ENCODE assay signal across 8 mouse cellular contexts in genomic region chr1:82292771-82293170, GRCm38 (mm10). TPM values are rescaled to one million over a fixed set of nuclear protein-coding genes. Genes with fewer than 3 reads are reported as not detected.
DNase-seq lines count a peak whose midpoint lies in the region; ATAC-seq lines count a peak whose summit lies in the region.

No protein-coding gene starts in this region.

- H3K9ac ChIP-seq in embryonic facial prominence, embryonic 13.5 days, result peak overlapping the region; percentile 87
- H3K9ac ChIP-seq in limb, embryonic 11.5 days (ENCODE audit: low read length), result no peak overlapping the region
- peak overlapping the region; percentile 83; the same call in 1 of the 2 replicates for H3K9ac ChIP-seq in midbrain, embryonic 12.5 days (replicated peaks)
- H3K9ac ChIP-seq in stomach, embryonic 16.5 days (ENCODE audit: low read length), result peak overlapping the region; percentile 49; the same call in 1 of the 2 replicates

- peak; percentile 39; the same call in 1 of the 2 replicates for ATAC-seq in embryonic facial prominence, embryonic 13.5 days (ENCODE audit: insufficient number of reproducible peaks, insufficient read depth, low FRiP score, low TSS enrichment, low read depth)
- peak; percentile 31 for ATAC-seq in limb, embryonic 11.5 days (ENCODE audit: insufficient number of reproducible peaks, low FRiP score, low TSS enrichment, low read depth)
- peak; percentile 68 for ATAC-seq in midbrain, embryonic 12.5 days (ENCODE audit: low FRiP score, low read depth)
- ATAC-seq in stomach, embryonic 16.5 days (ENCODE audit: insufficient read depth, low FRiP score), result 0 out of 2 replicates have a peak, but pooled peaks have one; percentile 19

- H3K27ac ChIP-seq in embryonic facial prominence, embryonic 13.5 days, result peak overlapping the region; percentile 98
- no peak overlapping the region; the same call in 1 of the 2 replicates for H3K27ac ChIP-seq in limb, embryonic 11.5 days (replicated peaks; ENCODE audit: low read depth, low read length)
- peak overlapping the region; percentile 61 for H3K27ac ChIP-seq in midbrain, embryonic 12.5 days (replicated peaks)
- H3K27ac ChIP-seq in stomach, embryonic 16.5 days (ENCODE audit: low read length), result no peak overlapping the region

- H3K4me3 ChIP-seq in embryonic facial prominence, embryonic 13.5 days, result peak overlapping the region; percentile 71
- H3K4me3 ChIP-seq in limb, embryonic 11.5 days (ENCODE audit: low read depth, low read length), result peak overlapping the region; percentile 20
- peak overlapping the region; percentile 73 for H3K4me3 ChIP-seq in midbrain, embryonic 12.5 days
- H3K4me3 ChIP-seq in stomach, embryonic 16.5 days (replicated peaks; ENCODE audit: low read length), result peak overlapping the region; percentile 75

- peak; percentile 69 for DNase-seq in cerebellum, adult 11 months
- peak; percentile 50 to 58 for DNase-seq in heart, adult 9 months (ENCODE audit: low spot score in 2 of 2)
- peak; percentile 63 for DNase-seq in kidney, adult 18-20 months
- peak; percentile 84 for DNase-seq in limb, embryonic 11.5 days (ENCODE audit: low spot score)
- DNase-seq in spleen, postnatal 10 days (ENCODE audit: low spot score in 2 of 2), result no peak

- peaks cover 36% of the 10 kb centered on the region for H3K4me1 ChIP-seq in embryonic facial prominence, embryonic 13.5 days
- H3K4me1 ChIP-seq in limb, embryonic 11.5 days (ENCODE audit: control insufficient read depth, insufficient read depth, low read length), result peaks cover 14% of the 10 kb centered on the region
- peaks cover 37% of the 10 kb centered on the region for H3K4me1 ChIP-seq in midbrain, embryonic 12.5 days
- H3K4me1 ChIP-seq in stomach, embryonic 16.5 days (ENCODE audit: control insufficient read depth, insufficient read depth, low read length), result peaks cover 25% of the 10 kb centered on the region

- 0% methylated on average over 13 of the region's 13 CpGs for WGBS in embryonic facial prominence, embryonic 13.5 days
- 0% methylated on average over 13 of the region's 13 CpGs for WGBS in limb, embryonic 11.5 days
- WGBS in midbrain, embryonic 12.5 days, result under 1% methylated on average over 13 of the region's 13 CpGs
- 2% methylated on average over 13 of the region's 13 CpGs for WGBS in stomach, embryonic 16.5 days

- H3K36me3 ChIP-seq in embryonic facial prominence, embryonic 13.5 days, result peaks cover 16% of the 10 kb centered on the region
- peaks cover 5% of the 10 kb centered on the region; the same call in 1 of the 2 replicates for H3K36me3 ChIP-seq in limb, embryonic 11.5 days (ENCODE audit: control insufficient read depth, insufficient read depth, low read length)
- H3K36me3 ChIP-seq in midbrain, embryonic 12.5 days, result peaks cover 11% of the 10 kb centered on the region
- no peaks in the 10 kb centered on the region for H3K36me3 ChIP-seq in stomach, embryonic 16.5 days (ENCODE audit: control insufficient read depth, insufficient read depth, low read length)

- no peaks in the 10 kb centered on the region for H3K9me3 ChIP-seq in embryonic facial prominence, embryonic 13.5 days
- no peaks in the 10 kb centered on the region for H3K9me3 ChIP-seq in limb, embryonic 11.5 days (ENCODE audit: control insufficient read depth, low read length)
- H3K9me3 ChIP-seq in midbrain, embryonic 12.5 days, result no peaks in the 10 kb centered on the region
- H3K9me3 ChIP-seq in stomach, embryonic 16.5 days (replicated peaks; ENCODE audit: control insufficient read depth, low read length), result no peaks in the 10 kb centered on the region

- no peaks in the 10 kb centered on the region; the same call in 1 of the 2 replicates for H3K27me3 ChIP-seq in embryonic facial prominence, embryonic 13.5 days
- H3K27me3 ChIP-seq in limb, embryonic 11.5 days (ENCODE audit: control insufficient read depth, insufficient read depth, low read length), result no peaks in the 10 kb centered on the region
- no peaks in the 10 kb centered on the region for H3K27me3 ChIP-seq in midbrain, embryonic 12.5 days
- H3K27me3 ChIP-seq in stomach, embryonic 16.5 days (ENCODE audit: control insufficient read depth, insufficient read depth, low read length), result no peaks in the 10 kb centered on the region

- H3K4me2 ChIP-seq in embryonic facial prominence, embryonic 13.5 days, result peak overlapping the region; percentile 82
- peak overlapping the region; percentile 93 for H3K4me2 ChIP-seq in limb, embryonic 11.5 days (ENCODE audit: low read depth, severe bottlenecking)
- peak overlapping the region; percentile 89 for H3K4me2 ChIP-seq in midbrain, embryonic 12.5 days (replicated peaks)
- peak overlapping the region; percentile 81 for H3K4me2 ChIP-seq in stomach, embryonic 16.5 days (ENCODE audit: low read depth, low read length)

RNA-seq across cellular contexts. Expression of gene Irs1, which starts 1.6 kb away (rescaled TPM):
- polyA plus RNA-seq in embryonic facial prominence, embryonic 13.5 days (2015; fragmentation: Nextera tagmentation; extraction: Ambion mirVana), result 9.2 and 9.5 TPM in 2 replicates
- polyA plus RNA-seq in limb, embryonic 11.5 days (2014; fragmentation: Nextera tagmentation; extraction: Ambion mirVana), result 7.4 and 10.2 TPM in 2 replicates
- 11.5 and 11.7 TPM in 2 replicates for polyA plus RNA-seq in midbrain, embryonic 12.5 days (2016; fragmentation: Nextera tagmentation; extraction: Ambion mirVana)
- 5.0 and 5.9 TPM in 2 replicates for polyA plus RNA-seq in stomach, embryonic 16.5 days (2015; fragmentation: Nextera tagmentation; extraction: Ambion mirVana)

RNA-seq across cellular contexts. Expression of gene Rhbdd1, which starts 23.5 kb away (rescaled TPM):
- polyA plus RNA-seq in embryonic facial prominence, embryonic 13.5 days (2015; fragmentation: Nextera tagmentation; extraction: Ambion mirVana), result 6.3 and 7.6 TPM in 2 replicates
- polyA plus RNA-seq in limb, embryonic 11.5 days (2014; fragmentation: Nextera tagmentation; extraction: Ambion mirVana), result 6.3 and 6.5 TPM in 2 replicates
- 9.0 and 10.2 TPM in 2 replicates for polyA plus RNA-seq in midbrain, embryonic 12.5 days (2016; fragmentation: Nextera tagmentation; extraction: Ambion mirVana)
- polyA plus RNA-seq in stomach, embryonic 16.5 days (2015; fragmentation: Nextera tagmentation; extraction: Ambion mirVana), result 12.1 and 12.9 TPM in 2 replicates

RNA-seq across cellular contexts. Expression of gene Gm9747, which starts 59.9 kb away (rescaled TPM):
- 25.5 and 29.0 TPM in 2 replicates for polyA plus RNA-seq in embryonic facial prominence, embryonic 13.5 days (2015; fragmentation: Nextera tagmentation; extraction: Ambion mirVana)
- 27.6 and 33.2 TPM in 2 replicates for polyA plus RNA-seq in limb, embryonic 11.5 days (2014; fragmentation: Nextera tagmentation; extraction: Ambion mirVana)
- 24.9 and 26.4 TPM in 2 replicates for polyA plus RNA-seq in midbrain, embryonic 12.5 days (2016; fragmentation: Nextera tagmentation; extraction: Ambion mirVana)
- polyA plus RNA-seq in stomach, embryonic 16.5 days (2015; fragmentation: Nextera tagmentation; extraction: Ambion mirVana), result 16.8 and 18.6 TPM in 2 replicates

Comparison
In these comparisons a context has a peak if more than half of its experiments do, and no peak if none do; other contexts are left out.
1. DNase-seq: peak in cerebellum, adult 11 months (single experiment), heart, adult 9 months (2 of 2), kidney, adult 18-20 months (single experiment) and limb, embryonic 11.5 days (single experiment); none in spleen, postnatal 10 days (0 of 2).
2. H3K27ac ChIP-seq: peak in embryonic facial prominence, embryonic 13.5 days (single experiment) and midbrain, embryonic 12.5 days (single experiment); none in limb, embryonic 11.5 days (single experiment) and stomach, embryonic 16.5 days (single experiment).
3. H3K4me3 ChIP-seq: peak in every context shown above with its lines; median percentile 75 in stomach, embryonic 16.5 days; 73 in midbrain, embryonic 12.5 days; 71 in embryonic facial prominence, embryonic 13.5 days; 20 in limb, embryonic 11.5 days.
4. Peak in every context shown above with its lines, with median percentiles within 50 percentile points of each other: ATAC-seq and H3K4me2 ChIP-seq.